Mouse (Mus musculus) cerebellum, adult 11-12 months (tissue): ENCODE measurements at regions not wholly inside any gene's neighbourhood (a gene's known extent, or its start where the extent isn't known, plus 50 kb on each side); places are given as distances from the start of the nearest gene placed in this dataset.

Experiments
- DNase-seq: peaks from one replicate; pipeline ENCODE4 v3.0.0; 2022

DNA sequence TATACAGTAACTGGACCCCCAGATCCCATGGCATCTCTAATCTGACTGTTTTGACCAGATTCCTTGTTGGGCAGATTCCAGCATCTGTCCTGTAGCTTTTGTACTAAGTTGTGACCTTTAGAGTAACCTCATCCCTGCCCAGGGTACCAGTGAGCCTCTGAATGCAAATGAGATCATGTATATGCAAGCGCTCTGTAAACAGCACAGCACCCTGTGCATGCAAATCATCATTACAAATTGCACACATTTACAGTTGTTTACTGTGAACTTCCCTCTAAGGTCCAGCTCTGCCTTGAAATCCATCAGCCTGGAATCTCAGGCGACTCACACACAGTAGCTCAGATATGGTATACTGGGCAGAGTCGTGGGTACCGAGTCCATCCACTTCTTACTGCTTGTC, 258.6 kb upstream of the Dusp10 start:
- DNase-seq: no peak

DNA sequence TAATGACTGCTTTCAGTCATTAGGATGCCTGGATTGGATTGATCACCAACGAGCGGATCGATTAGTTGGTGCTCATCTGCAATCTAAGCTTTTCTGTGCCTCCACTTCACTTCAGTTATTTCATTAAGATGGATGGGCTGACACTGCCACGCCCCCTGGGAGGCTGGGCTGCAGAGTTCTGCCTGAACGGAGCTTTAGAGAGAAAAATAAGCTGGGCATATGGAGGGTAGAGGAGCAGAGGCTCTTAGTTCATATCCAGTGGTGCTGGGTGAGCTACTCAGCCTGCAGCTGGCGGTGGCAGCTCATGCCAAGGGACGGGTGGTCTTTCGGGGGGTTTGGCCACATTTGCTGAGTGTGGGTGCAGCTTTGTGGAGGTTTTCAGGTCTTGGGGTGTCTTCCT, 256.4 kb upstream of the Dusp10 start:
- DNase-seq: no peak

DNA sequence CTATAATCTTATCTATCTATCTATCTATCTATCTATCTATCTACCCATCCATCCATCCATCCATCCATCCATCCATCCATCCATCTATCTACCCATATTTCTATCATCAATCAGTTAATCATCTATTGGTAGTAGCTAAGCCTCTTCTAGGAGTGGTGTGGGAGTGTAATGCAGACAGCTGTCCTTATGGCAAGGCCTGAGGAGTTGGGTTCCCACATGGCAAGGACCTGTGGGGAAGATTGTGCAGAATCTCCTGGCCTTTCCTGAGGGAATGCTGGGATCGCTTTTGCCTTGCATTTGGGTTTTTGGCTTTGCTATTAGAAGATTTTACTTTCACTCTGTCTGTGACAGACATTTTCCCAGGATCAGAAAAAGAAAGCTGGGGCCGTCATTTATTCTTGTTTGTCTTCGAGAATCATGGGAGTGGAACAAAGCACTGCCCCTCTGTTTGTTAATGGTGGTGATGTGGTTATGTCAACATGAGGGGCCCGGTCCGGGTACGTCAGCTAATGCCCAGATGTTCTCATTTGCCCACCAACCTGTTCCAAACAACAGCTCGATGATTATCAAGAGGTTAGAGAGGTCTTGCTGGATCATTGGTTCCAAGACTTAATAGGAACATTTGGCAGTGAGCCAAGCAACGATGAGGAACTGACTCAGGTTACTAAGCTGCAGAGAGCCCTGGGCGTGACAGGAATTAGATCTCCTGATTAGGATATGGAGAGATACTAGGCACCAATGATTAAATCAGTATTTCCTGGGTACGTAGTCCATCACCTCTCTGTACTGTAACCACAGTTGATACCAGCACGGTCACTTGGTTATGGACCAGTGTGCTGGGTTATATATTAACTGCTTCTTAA, 249.0 kb upstream of the Dusp10 start:
- DNase-seq: no peak

DNA sequence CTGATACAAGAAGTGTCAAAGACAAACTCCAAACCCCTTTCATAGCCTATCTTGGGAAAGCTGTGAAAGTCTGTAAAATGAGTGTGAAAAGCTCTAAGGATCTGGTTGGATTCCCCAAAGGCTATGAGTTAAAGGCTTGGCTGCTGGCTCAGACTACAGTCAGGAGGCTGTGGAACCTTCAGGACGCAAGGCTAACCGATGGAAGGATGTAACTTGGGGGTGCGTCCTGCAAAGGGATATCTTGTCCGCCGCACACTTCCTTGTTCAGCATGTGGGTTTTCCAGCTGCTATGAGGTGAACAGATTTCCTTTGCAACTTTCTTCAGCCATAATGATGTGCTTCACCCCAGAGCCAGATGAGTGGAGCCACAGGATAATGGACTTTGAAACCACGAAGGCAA, 240.3 kb upstream of the Dusp10 start:
- DNase-seq: no peak

DNA sequence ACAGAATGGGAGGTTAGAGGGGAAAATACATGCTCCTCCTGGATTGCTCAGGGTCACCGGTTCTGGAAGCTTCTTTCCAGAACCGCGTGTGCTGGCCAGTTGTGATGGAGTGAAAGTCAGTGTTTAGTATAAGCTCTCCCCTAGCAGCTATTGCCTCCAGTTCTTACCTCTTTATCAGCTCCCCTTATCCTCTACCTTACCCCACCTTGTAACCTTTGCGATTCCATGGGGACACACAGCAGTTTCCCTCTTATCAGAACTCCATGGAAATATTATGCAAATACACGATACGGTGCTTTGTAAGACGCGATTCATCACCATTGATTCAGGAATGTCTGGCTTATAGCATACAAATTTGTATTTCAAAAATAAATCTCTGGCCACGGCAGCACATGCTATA, 232.9 kb upstream of the Dusp10 start:
- no peak for DNase-seq

DNA sequence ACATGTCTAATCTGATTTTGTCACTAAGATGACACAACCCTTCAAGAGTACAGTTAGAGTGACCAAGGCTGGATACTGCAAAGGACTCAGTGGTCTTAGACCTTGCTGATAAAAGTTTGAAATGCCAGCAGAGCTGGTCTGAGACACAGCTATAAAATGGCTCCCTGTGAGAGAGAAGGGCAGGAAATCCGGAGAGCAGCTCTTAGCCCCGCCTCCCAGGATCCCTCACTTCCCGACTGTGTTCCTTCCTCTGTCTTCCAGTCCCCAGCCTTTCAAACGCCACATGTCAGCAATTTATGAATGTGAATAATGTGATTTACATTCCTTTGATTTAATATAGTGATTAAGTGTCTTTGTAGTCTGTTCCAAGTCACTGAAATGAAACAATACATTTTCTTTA, 232.3 kb upstream of the Dusp10 start:
- DNase-seq: no peak

DNA sequence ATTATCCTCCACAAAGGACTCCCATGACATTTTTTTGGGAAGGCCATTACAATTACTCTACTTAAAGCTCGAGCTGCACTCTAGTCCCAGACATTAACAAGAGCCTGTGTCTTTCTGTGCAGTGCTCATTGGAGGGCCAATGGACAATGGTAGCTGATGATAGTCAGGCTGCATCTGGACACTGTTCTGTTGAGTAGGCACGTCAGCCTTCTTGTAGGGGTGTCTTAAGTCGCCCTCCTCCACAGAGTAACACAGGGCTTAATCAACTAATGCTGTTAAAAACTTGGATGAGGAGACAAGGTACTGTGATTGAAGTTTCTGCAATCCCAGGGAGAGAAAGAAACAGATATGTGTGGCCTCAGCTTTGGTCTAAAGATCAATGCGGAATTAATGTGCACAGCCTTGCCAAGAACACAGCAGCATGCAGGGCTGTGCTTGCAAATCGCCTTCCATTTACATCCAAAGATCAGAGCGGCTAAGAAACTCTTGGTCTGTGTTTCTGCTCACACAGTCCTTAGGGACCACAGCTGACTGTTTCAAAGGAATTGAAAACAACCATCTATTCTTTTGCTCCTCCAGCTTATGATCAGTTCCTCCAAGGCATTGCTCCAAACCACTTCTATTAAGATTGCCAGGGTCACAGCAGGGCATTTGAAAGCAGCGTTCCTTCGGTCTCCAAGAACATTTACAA, 229.5 kb upstream of the Dusp10 start:
- DNase-seq: no peak

DNA sequence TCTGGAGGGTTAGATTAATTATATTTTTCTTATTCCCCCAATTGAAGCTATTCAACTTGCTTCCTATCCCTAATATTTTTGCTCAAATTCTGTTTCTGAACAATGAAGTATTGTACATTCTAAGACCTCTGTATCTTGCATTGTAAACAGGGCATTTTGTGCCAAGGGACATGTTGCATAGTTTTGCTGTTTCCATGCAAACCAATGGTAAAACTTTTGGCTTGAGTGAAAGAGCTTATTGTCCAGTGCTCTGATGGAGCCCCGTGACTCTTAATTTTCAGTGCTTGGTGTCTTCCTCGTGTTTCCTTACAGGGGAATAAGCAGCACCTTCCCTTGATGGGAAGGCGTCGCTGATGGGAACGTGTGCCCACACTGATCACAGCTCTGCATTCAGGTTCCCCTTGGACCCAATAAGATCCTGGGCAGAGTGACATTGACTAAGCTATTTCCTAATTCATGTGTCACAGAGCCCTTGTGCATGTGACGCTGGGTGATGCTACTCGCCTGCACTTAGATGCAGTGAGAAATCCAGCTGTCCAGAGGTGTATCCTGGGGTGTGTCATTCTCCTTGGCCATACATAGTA, 220.8 kb upstream of the Dusp10 start:
- no peak for DNase-seq

DNA sequence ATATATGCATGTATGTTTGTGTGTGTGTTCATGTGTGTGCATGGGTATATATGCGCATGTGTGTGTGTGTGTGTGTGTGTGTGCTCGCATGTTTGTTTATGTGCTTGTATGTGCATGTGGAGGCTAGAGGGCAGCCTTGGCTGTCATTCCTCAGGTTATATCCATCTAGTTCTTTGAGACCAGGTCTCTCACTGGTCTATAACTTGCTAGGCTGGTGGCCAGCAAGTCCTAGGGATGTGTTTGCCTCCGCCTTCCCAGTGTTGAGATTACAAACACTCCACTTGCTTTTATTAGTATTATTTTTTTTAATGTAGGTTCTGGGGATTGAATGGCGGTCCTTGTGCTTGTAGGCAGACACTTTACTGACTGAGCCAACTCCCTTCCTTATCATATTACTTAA, 219.8 kb upstream of the Dusp10 start:
- no peak for DNase-seq

DNA sequence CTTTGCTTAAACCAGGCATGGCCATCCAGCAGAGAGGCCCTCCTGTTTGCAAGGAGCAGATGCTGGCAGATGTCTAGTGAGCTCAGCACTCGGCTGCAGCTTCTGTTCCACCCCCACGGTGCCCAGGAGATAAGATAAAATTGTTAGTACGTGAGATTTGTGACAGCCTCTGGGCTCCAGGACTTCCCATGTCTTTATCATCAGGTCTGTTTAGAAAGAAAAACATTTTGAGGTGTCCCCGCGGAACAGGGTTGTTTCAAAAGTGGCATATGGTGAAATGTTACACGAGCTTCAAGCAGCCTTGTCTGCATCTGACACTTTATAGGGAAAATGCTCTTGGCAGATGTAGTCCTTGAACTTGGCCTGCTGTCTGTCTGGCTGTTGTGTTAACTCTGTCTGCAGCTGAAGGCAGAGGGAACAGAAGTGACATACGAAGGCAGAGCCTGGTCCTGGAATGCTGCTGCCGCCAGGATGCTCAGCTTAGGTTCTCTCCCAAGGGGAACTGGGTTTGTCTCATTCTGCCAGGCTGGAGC, 219.1 kb upstream of the Dusp10 start:
- DNase-seq: no peak

DNA sequence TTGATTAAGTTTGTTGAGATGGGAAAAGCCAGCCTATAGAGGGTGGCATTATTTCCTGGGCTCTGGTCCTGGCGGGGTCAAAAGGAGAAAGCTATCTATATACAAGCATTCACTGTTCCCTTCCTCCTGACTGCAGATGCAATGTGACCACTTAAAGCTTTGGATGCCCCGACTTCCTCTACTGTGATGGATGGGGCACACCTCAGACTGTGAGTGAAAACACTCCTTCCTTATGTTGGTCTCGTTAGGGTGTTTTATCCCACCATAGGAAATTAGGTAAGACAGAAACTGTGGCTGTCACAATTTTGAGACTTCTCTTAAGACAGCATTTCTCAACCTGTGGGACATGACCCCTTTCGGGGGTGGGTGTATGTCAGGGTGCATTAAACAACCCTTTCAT, 210.8 kb upstream of the Dusp10 start:
- no peak for DNase-seq

DNA sequence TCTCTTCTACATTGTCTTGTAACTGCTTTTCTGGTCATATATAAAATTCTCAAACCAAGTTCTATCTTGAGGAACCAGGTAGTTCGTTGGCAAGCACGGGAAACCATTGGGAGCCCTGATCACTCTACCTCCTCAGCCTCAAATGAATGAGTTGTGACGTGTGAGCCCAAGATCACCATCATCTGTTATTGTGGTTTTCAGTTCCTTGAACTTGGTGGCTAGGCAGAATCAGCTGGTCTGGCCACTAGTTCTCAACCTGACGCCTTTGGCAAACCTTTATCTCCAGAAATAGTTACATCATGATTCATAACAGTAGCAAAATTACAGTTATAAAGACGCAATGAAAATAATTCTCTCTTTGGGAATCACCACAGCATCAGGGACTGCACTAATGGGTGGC, 209.7 kb upstream of the Dusp10 start:
- no peak for DNase-seq

DNA sequence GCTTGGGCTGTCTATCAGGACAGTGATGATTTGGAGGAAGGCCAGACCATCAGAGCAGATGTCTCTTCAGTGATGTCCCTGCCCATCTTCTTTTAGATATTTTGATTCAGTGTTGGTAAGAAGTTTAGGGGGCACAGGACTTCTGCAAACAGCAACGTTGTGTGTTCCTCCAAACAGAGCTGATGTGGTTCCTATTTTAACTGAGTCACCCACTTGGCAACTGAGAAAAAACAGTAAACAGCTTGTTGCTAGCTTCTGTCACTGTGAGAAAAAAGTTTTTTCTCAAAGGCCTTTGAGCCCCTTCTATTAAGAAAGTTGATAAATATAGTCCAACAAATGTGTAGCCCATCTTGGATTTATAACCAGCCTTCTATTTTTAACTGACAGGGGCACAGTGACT, 209.3 kb upstream of the Dusp10 start:
- DNase-seq: no peak

DNA sequence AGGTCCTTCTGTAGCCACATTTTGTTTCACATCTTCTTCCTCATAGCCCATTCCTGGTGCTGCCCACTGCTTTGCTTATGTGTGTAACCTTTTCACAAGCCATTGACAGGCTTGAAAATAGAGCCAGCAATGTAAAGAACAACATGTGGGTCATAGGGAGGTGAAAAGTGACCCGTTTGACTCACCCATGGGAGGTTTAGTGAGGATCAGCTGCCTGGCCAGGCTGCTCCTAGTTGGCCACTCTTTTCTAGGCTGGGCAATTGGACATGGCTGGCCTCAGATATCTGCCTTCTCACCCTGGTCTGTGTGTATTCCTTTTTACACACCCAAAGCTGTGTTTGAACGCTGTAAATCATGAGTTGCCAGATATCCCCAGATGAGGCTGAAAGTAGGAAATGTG, 208.8 kb upstream of the Dusp10 start:
- no peak for DNase-seq

DNA sequence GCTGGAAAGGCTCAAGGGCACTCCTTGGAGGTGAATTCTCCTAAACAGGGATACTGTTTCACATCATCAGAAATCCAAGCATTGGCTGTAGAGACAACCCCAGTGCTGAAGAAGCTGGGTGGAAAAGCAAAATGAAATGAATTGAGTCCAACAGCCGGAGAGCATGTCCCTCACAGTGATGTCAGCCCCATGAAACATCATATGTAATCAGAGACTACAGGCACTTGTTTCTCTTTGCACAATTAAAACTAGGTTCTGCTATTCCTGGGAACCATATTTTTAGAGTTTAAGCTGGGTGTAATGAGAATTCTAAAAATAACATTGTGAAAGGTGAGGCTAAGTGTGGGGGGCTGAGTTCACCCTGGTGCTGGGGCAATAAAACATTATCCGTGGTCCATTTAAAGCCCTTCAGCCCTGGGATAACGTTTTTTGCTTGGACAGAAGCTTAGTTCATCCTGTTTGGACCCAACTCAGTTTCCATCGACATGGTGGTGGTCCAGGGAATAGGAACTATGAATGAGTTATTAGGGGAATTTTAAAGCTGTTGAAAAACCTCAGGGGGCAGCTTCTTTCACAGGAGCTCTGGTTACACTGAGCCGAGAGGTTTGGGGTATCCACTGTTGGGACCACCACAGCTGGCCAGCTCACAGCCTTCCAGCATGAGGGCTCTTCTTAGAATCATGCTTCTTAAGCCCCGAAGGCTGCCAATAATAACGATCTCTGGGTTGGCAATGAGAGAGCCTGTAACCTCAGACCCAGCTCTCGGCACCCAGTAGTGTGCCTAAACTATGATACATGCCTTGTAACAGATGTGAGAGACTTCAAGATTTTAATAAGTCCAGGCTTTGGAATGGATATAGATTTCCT, 206.0 kb upstream of the Dusp10 start:
- no peak for DNase-seq

DNA sequence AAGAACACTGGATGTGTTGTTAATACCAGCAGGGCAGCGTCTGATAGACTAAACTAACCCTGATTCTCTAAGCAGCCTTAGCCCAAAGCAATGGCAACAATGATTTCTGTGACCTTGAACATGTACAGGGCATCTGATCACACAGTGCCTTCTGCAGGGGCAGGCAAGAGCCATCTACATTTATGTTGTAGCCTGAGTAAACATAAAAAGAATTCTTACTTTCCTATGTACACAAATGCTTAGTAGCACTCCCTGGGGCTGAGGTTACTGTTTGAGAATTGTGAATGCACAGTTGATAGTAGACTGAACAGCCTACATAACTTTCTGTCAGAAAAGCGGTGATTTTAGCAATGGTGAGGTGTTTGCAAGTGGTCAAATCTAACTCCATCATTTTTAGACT, 204.9 kb upstream of the Dusp10 start:
- no peak for DNase-seq

DNA sequence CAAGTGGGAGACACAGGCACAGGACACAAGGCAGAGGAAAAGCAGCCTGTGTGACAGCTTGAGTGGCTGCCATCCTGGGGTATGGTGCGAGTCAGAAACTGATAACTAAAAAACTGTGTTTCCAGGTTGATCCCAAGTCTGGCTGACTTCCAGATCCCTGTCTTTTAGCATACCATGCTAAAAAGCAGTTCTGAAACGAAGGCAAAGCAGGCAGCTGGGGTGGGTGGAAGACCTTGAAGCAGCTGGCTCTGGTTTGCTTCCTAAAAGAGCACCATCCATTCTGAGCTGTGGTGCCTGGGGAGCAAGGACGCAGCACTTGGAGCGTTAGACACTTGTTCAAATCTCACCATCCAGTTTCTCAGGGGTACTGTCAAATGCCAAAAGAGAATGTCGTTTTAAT, 192.5 kb upstream of the Dusp10 start:
- DNase-seq: no peak

DNA sequence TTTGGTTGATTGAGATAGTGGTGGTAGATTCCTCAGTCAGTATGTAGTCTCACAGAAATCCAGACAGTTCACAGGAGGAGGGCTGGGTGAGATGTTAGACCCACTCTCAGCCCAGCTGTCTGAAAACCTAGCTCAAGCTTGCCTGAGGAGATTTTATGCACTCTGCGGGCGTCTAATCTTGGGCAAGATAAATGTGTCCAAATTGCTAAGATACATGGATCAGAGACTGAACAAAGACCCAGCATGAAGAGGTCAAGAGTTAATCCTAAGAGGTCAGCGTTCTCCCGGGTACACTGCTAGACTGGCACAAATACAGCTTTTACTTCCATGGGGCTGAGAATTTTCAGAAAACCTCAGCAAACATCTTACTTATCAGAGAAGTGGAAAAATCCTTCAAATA, 186.8 kb upstream of the Dusp10 start:
- DNase-seq: no peak

DNA sequence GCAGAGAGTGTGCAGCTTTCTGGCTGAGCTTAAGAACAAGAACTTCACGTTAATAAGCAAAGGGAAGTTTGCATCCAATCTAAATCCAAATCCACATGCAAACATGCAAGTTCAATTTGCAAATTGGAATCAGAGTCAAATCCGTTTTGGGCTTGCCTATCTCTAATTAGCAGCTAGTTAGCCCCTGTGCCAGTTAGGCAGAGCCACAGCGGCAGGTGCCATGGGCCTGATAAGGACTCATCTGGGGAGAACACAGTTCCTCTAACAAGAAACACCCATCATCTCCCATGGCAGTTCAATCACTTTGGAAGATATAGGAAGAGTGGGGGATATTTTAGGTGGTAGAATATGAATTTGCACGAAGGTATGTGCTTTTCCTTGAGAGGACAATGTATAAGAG, 168.0 kb upstream of the Dusp10 start:
- DNase-seq: no peak

DNA sequence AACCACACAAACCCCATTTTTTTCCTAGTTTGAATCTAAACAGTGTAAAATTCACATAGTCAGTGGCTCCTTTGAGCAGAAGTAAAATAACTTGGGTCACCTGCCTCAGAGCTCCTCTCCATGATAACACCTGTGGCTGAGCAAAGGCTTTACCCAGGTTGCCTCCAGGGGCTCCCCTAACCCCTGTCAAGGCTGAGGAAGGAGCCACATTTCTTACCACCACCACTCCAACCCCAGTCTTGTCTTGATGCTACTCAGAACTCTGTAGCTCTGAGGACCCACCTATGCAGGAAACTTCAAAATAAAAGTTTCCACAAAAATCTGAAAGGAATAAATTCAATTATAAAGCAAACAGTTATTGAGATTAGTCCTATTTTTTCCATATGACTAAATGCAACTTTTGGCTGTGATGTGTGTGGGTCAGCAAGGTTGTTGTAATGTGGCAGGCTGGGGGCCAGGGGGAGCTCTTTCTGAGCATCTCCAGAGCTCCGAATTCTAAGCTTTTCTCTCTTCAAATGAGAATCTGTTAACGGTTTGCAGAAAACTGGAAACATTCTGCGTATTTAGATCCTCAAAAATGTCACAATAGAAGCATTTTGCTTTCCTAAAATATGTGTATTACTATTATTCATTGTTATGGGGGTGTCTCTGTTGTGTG, 159.0 kb upstream of the Dusp10 start:
- DNase-seq: no peak

DNA sequence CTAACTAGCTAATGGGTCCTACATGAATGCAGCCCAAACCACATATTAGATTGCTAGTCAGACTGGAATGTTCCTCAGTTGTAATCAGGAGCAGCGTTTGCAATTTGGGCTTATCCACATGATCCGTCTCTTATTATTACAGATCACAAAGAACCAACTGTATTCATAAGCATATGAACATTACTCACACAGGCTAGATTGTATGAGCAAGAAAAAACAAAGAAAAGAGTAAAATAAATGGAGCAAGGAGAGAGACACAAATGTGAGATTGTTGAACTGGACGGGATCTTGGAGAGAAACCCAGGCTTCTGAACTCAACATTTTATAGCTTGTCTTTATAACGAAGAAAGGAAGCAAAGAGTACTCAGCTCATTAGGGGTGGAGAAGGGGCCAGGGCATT, 148.0 kb upstream of the Dusp10 start:
- no peak for DNase-seq

DNA sequence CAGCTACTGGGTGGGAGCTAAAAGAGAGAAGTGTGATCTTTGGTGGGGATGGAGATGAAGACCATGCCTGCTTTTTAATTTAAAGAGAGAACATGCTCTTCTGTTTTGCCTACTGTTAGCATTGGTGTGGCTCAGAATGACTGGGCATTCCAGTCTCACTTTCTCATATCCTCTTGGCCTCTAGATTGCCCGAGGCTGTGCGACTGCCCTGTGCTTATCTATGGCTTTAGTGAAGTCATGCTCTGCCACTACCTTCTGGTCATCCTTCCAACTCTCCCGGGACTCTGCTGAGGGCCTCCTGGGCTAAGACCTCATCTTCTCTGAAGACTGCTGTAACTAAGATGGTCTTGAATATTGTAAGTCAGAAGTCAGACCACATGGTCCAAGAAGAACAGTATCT, 147.5 kb upstream of the Dusp10 start:
- DNase-seq: no peak

DNA sequence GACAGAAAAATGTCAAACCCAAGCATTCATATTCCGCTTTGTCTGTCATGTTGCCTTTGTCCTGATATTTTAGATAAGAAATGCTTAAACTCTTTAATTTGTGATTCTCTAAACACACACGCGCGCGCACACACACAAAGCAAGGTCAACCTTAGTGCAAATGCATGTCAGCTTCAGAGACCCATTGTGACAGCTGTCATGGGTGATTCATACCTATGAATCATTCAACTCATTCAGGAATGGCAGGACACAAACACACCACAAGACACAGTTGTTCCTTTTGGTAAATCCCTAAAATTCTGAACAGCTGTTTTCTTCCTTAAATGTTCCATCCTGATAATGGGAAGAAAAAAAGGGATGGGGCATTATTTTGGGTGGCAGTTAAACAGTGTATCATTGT, 144.1 kb upstream of the Dusp10 start:
- no peak for DNase-seq
